Mouse (Mus musculus): ENCODE measurements around the gene Srsf3. TPM values are rescaled to one million over a fixed set of nuclear protein-coding genes. Genes with fewer than 3 reads are reported as not detected.
A peak's percentile ranks its signal among the peaks of the same experiment; 100 is the strongest.
"Not testable (repeated sequence)": the region's sequence is repeated elsewhere in the genome, so short reads cannot be mapped to it uniquely, and the experiment has no call there.

The Srsf3 gene
- polyA plus RNA-seq, 1 experiment, result 330 TPM

- no peak for DNase-seq (ENCODE audit: low read depth)
These were observed 1.2 kb downstream of the Srsf3 start for GRCm38 (mm10) chr17:29033569-29034061.

GRCm38 (mm10) chr17:29034264-29034663, 1.8 kb downstream of the Srsf3 start:
- no peak for DNase-seq (ENCODE audit: low read depth)
- no peak for TF ChIP-seq POLR2A (IDR thresholded peaks at IDR 0.05; ENCODE audit: borderline replicate concordance, extremely low read depth, insufficient read depth, insufficient read length, poor library complexity, severe bottlenecking)
- TF ChIP-seq CTCF (IDR thresholded peaks at IDR 0.05; ENCODE audit: borderline replicate concordance, extremely low read depth, insufficient read depth, insufficient read length), result no peak

More at GRCm38 (mm10) chr17:29033569-29034061, 1.2 kb downstream of the Srsf3 start:
- TF ChIP-seq POLR2A (IDR thresholded peaks at IDR 0.05; ENCODE audit: borderline replicate concordance, extremely low read depth, insufficient read depth, insufficient read length, poor library complexity, severe bottlenecking) (no peak), CTCF (IDR thresholded peaks at IDR 0.05; ENCODE audit: borderline replicate concordance, extremely low read depth, insufficient read depth, insufficient read length) (no peak)

GRCm38 (mm10) chr17:29035506-29035905, 3.1 kb downstream of the Srsf3 start:
- TF ChIP-seq POLR2A (IDR thresholded peaks at IDR 0.05; ENCODE audit: borderline replicate concordance, extremely low read depth, insufficient read depth, insufficient read length, poor library complexity, severe bottlenecking) (no peak), CTCF (IDR thresholded peaks at IDR 0.05; ENCODE audit: borderline replicate concordance, extremely low read depth, insufficient read depth, insufficient read length) (no peak)
- DNase-seq (ENCODE audit: low read depth), result no peak

GRCm38 (mm10) chr17:29039351-29039750, 6.9 kb downstream of the Srsf3 start:
- no peak for DNase-seq (ENCODE audit: low read depth)

GRCm38 (mm10) chr17:29041632-29042031, 9.2 kb downstream of the Srsf3 start:
- DNase-seq (ENCODE audit: low read depth), result not testable (repeated sequence)

More at GRCm38 (mm10) chr17:29039351-29039750, 6.9 kb downstream of the Srsf3 start:
- TF ChIP-seq POLR2A (IDR thresholded peaks at IDR 0.05; ENCODE audit: borderline replicate concordance, extremely low read depth, insufficient read depth, insufficient read length, poor library complexity, severe bottlenecking) (no peak), CTCF (IDR thresholded peaks at IDR 0.05; ENCODE audit: borderline replicate concordance, extremely low read depth, insufficient read depth, insufficient read length) (no peak)

- no peak for DNase-seq (ENCODE audit: low read depth)
- TF ChIP-seq CTCF (IDR thresholded peaks at IDR 0.05; ENCODE audit: borderline replicate concordance, extremely low read depth, insufficient read depth, insufficient read length) (no peak), POLR2A (IDR thresholded peaks at IDR 0.05; ENCODE audit: borderline replicate concordance, extremely low read depth, insufficient read depth, insufficient read length, poor library complexity, severe bottlenecking) (no peak)
These were observed 10.1 kb downstream of the Srsf3 start for GRCm38 (mm10) chr17:29042569-29042968.

- TF ChIP-seq CTCF (IDR thresholded peaks at IDR 0.05; ENCODE audit: borderline replicate concordance, extremely low read depth, insufficient read depth, insufficient read length), result no peak
- no peak for TF ChIP-seq POLR2A (IDR thresholded peaks at IDR 0.05; ENCODE audit: borderline replicate concordance, extremely low read depth, insufficient read depth, insufficient read length, poor library complexity, severe bottlenecking)
- DNase-seq (ENCODE audit: low read depth), result no peak
These were observed 11.2 kb downstream of the Srsf3 start for GRCm38 (mm10) chr17:29043583-29043982.

- TF ChIP-seq POLR2A (IDR thresholded peaks at IDR 0.05; ENCODE audit: borderline replicate concordance, extremely low read depth, insufficient read depth, insufficient read length, poor library complexity, severe bottlenecking), result no peak
- TF ChIP-seq CTCF (IDR thresholded peaks at IDR 0.05; ENCODE audit: borderline replicate concordance, extremely low read depth, insufficient read depth, insufficient read length), result no peak
- no peak for DNase-seq (ENCODE audit: low read depth)
These were observed 11.9 kb downstream of the Srsf3 start for GRCm38 (mm10) chr17:29044146-29044924.

GRCm38 (mm10) chr17:29044925-29045319, 12.5 kb downstream of the Srsf3 start:
- DNase-seq (ENCODE audit: low read depth), result peak; percentile 61
- TF ChIP-seq CTCF (IDR thresholded peaks at IDR 0.05; ENCODE audit: borderline replicate concordance, extremely low read depth, insufficient read depth, insufficient read length) (peak; percentile 50; the same call in 1 of the 2 replicates), POLR2A (IDR thresholded peaks at IDR 0.05; ENCODE audit: borderline replicate concordance, extremely low read depth, insufficient read depth, insufficient read length, poor library complexity, severe bottlenecking) (no peak)

- no peak for DNase-seq (ENCODE audit: low read depth)
- TF ChIP-seq POLR2A (IDR thresholded peaks at IDR 0.05; ENCODE audit: borderline replicate concordance, extremely low read depth, insufficient read depth, insufficient read length, poor library complexity, severe bottlenecking), result no peak
- no peak for TF ChIP-seq CTCF (IDR thresholded peaks at IDR 0.05; ENCODE audit: borderline replicate concordance, extremely low read depth, insufficient read depth, insufficient read length)
These were observed 13.5 kb downstream of the Srsf3 start for GRCm38 (mm10) chr17:29045741-29046530.

GRCm38 (mm10) chr17:29046863-29047262, 14.4 kb downstream of the Srsf3 start:
- DNase-seq (ENCODE audit: low read depth), result no peak
- TF ChIP-seq POLR2A (IDR thresholded peaks at IDR 0.05; ENCODE audit: borderline replicate concordance, extremely low read depth, insufficient read depth, insufficient read length, poor library complexity, severe bottlenecking) (no peak), CTCF (IDR thresholded peaks at IDR 0.05; ENCODE audit: borderline replicate concordance, extremely low read depth, insufficient read depth, insufficient read length) (no peak)

Measured in brain, embryonic 14.5 days (tissue).